Mouse (Mus musculus): Measurements from ENCODE around the gene Uri1.

DNA sequence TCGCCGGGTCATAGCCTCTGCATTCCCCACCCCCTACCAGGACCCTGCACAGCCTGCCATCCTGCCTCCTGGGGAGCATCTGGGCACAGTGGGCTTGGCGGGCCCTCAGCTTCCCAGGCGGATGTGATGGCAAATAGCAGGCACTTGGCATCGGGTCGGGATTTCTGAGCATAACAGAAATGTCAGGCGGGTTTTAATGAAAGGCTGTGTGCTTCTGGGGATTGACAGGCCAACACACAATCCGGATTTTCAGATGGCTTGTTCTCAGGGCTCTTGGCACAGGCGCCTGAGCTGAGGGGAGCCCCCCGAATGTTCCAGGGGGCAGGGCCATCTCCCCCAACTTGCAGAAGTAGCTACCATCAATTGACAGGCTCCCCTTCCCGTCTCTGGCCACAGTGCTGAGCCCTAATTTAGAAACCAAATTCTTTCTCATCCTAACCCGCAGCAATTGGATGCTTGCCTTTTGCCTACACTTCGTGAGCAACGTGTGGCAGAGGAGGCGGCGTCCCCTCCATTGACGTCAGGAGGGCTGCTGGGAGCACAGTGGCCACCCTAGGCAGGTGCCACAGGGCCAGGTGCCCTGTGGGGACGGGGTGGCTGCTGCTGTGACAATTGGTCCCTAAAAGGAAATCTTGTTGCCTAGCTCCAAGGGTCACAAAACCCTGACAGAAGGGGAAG, 106.5 kb downstream of the Uri1 start:
- no peak for TF ChIP-seq POLR2A (IDR thresholded peaks at IDR 0.05; ENCODE audit: low read depth, low read length)
- no peak for TF ChIP-seq CTCF (IDR thresholded peaks at IDR 0.05; ENCODE audit: borderline replicate concordance, insufficient read depth, low read length)
